Mouse (Mus musculus) urinary bladder, postnatal 10 days (tissue): ENCODE results near the gene Gpr179.

Experiments used
- DNase-seq: peaks from one replicate; pipeline ENCODE4 v3.0.0; 2022; ENCODE audit warnings: low spot score

The Gpr179 gene

DNA sequence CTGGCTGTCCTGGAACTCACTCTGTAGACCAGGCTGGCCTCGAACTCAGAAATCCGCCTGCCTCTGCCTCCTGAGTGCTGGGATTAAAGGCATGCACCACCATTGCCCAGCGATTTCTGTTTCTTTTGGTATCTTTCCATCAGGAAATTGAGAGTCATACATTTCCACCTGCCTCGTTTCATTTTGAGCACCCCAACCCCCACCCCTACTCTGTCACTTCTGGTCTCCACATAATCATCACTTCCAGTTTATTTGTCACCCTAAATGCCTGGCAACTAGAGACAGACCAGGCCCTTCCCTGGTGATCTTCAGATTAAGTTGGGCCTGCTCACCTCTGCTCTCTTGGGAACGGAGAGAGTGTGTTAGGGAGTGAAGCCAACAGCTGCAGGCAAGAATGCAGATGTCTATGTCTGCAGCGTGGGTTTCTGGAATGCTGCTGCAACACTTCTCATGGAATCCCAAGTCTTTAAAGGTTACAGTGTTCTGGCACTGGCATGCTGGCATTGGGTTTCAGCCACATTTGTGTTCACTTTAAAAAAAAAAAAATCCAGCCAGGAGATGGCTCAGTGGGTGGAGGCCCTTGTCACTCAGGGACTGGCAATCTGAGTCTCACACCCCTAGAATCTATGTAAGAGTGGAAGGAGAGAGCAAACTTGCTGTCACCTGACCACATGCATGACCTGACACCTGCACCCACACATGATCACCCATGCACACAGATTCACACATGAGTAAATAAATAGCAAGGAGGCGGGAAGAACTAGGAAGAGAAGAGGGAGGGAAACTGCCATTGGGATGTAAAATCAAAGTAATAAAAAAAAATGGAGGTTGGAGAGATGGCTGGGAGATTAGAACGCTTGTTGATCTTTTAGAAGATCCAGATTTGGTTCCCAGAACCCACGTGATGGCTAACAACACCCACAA is 65.8 kb downstream of the Gpr179 start:
- no peak for DNase-seq

DNA sequence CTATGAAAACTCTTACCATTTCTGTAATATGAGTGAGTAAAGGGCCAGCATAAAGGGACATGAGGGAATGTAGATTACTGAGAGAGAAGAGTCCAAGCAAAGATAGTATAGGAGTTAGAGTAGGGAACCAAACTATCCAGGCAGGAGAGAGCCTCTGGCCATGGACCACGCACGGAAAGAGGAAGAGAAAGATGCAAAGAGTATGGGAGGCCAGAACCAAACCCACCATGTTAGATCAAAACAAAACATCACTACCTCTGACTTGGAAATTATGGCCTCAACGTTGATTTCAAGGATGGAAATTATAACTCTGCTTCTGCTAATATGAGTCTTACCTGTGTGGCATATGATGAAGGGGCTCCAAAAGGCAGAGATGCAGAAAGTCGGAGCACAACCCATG is 67.0 kb downstream of the Gpr179 start:
- no peak for DNase-seq

DNA sequence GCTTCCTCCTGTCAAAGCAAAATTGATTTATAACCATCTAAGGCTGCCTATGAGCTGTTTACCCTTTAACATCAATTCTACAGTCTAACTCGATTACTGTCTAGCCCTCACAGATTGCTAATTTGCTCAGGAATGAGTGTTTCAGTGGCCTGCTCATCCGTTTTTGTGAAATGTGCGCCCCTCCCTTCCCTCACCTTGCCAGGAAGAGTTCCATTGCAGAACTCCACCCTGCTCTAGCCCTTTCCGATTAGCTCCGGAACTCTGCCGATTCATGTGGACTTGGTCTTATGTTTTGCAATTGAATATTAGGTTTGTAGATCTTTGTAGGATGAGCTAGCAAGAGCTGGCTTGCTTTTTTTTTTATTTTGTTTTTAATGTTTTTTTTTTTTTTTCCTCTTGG is 69.7 kb downstream of the Gpr179 start:
- no peak for DNase-seq
